Mouse (Mus musculus) left cerebral cortex, postnatal 36 days (tissue): ENCODE results near the gene Cdca5. TPM values are rescaled to one million over a fixed set of nuclear protein-coding genes. Genes with fewer than 3 reads are reported as not detected.
"Not testable (repeated sequence)": the region's sequence is repeated elsewhere in the genome, so short reads cannot be mapped to it uniquely, and the experiment has no call there.

ENCODE experiments used
- DNase-seq, 2 experiments: peaks; one replicate each; pipeline ENCODE4 v3.0.0; 2021 to 2022; ENCODE audit warnings: low spot score in 2 of 2, mixed read lengths in 1 of 2
- intact Hi-C: fragments of 180-260 bp; cut with DNase I; formaldehyde crosslinking; loops from one replicate; pipeline ENCODE4 v1.15.1; 2025
- total RNA-seq, 2 experiments: library from RNA; stranded (reverse); gene quantifications; 2 replicates each; pipeline ENCODE4 v1.2.3; 2021

Gene Cdca5
- not detected for total RNA-seq

DNA sequence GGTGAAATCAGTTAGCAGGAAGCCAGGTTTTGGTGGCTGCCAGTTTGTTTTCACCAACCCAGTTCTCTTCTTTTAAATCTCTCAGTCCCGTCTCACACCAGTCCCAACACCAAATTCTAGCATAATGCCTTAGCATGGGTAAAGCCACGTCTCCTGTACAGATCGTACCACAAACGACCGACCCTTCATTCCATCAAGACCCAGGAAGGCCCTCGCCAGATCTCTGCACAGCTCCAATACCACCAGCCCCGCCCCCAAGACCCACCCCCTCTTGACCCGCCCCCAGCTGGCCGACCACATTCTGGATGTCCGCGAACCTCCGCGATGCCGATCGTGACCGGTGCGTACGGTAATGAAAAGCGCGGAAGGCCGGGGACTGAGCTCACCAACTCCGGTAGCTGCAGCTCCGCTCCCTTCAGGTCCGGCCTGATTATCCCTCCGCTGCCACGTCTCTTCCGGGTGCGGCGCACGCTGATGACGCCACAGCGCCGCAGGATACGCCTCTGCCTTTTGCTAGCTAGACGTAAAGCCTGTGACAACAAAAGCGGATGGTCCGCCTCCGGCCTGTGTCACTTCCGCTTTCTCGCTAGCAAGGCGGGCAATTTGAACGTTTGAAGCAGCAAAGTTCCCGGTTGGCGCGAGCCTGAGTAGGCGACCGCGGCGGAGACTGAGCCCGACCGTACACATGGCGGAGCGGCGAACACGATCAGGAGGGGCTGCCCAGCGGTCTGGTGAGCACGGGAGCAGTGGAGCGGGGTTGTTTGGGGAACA lies at the start of gene Cdca5, which contains the start of gene Zfpl1:
TSS of gene Cdca5 (plus strand) at position 506 of the 771 bp plus-strand sequence.
TSS of gene Zfpl1 (minus strand) at position 479 of the 771 bp plus-strand sequence.
- intact Hi-C loops: loop anchor here (1.0 to 2.0 kb wide), 2 partner anchors 28 to 38 kb away; partner anchors contain the start of genes Fau, Mrpl49 and Syvn1

DNA sequence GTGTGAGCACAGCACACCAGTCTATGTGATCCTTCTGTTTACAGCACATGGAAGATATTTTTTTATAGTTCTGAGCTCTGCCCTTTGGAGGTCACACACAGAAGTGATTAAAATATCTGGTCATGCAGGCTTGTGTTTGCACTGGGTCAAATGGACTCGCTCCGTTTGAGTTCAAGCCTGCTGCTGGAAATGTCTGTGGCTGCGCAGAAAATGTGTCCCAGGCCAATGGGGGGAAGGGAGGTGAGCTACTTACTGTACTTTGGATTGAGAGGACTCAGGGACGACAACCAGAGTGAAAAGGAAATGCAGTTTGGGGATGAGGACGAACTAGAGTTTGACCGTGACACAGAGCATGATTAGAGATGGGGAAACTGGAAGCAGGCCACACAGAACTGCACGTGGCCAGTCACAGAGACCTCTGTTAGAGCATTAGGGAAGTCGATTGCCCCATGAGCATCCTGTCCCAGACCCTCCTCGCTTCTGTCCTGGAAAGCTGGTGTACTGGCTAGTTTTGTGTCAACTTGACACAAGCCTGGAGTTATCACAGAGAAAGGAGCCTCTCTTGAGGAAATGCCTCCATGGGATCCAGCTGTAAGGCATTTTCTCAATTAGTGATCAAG lies 48.7 kb upstream of the Cdca5 start:
- no peak for DNase-seq
- intact Hi-C loops: no loop called here

More for the DNA sequence above, at the start of gene Cdca5, which contains the start of gene Zfpl1:
- peak; percentile 95 to 97 for DNase-seq

DNA sequence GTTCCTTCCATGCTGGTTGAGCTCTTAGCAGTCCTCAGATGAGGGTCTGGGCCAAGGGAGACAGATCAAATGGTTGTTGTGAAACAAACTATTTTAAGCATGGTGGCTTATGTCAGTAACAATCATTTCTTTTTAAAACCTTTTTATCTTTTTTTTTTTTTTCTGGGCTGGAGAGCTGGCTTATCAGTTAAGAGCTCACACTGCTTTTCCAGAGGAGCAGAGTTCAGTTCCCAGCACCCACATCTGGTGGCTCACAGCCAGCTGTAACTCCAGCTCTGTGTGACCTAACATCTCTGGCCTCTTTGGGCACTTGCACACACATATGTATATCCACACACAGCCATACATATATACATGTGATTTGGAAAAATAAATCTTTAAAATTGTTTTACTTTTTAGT lies 47.1 kb upstream of the Cdca5 start:
- no peak for DNase-seq
- intact Hi-C loops: no loop called here

DNA sequence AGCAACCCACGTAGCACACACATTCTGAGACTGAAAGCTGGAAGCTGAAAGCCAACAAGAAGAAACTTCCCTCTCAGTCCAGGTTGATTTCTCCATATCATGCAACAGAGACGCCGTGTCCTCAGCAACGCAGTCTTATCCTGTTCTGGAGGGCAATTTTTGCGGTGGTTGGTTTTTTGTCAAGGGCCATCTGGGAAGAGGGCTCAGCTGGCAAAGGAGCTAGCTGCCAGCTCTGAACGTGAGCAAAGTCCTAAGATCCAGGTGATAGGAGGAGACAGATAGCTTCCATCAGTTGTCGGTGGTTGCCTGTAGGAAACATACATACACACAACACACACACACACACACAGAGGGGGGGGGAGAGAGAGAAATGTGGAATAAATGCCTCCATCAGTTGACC lies 46.5 kb upstream of the Cdca5 start:
- no peak for DNase-seq
- intact Hi-C loops: no loop called here

DNA sequence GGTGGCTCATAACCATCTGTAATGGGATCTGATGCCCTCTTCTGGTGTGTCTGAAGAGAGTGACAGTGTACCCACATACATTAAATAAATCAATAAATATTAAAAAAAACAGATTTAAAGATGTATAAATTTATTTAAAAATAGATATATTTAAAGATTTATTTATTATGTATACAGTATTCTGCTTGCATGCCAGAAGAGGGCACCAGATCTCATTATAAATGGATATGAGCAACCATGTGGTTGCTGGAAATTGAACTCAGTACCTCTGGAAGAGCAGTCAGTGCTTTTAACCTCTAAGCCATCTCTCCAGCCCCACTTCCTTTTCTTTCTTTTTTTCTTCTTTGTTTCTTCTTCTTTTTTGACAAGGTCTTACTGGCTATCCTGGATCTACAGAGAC lies 44.8 kb upstream of the Cdca5 start:
- intact Hi-C loops: no loop called here
- no peak for DNase-seq

DNA sequence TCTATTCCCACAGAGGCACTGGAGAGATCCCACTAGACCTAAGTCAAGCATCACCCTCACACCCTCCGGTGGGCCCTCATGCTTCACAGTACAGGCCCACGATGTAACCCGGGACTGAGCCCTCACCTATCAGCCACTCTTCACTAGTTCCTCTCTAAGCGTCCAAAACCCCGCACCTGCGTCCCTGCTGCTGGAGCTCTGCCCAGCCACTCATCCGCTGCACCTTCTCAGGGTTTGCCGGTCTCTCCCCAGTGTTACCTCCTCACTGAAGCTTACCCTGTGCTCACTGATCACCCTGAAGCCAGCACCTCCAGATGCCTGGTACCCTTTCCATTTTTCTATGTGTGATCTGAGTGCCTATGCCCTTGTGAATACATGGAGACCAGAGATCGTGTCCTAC lies 42.5 kb upstream of the Cdca5 start:
- intact Hi-C loops: no loop called here
- no peak for DNase-seq

DNA sequence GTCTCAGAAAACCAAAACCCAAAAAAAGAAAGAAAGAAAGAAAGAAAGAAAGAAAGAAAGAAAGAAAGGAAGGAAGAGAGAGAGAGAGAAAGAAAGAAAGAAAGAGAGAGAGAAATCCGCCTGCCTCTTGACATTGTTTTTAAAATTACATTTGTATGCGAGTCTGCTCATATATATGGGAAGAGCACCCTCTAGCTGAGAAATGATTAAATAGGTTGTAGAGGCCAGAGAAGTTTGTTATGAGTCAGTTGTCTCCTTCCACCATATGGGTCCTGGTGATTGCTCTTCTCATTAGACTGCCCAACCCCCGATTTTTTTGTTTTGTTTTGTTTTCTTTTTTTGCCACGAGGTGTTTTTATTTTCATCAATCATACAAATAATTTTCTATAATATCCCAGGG lies 40.7 kb upstream of the Cdca5 start:
- not testable (repeated sequence) for DNase-seq
- intact Hi-C loops: loop anchor here (2.0 kb wide), 1 partner anchor 79 kb away; the partner anchor contains the start of gene Pola2

DNA sequence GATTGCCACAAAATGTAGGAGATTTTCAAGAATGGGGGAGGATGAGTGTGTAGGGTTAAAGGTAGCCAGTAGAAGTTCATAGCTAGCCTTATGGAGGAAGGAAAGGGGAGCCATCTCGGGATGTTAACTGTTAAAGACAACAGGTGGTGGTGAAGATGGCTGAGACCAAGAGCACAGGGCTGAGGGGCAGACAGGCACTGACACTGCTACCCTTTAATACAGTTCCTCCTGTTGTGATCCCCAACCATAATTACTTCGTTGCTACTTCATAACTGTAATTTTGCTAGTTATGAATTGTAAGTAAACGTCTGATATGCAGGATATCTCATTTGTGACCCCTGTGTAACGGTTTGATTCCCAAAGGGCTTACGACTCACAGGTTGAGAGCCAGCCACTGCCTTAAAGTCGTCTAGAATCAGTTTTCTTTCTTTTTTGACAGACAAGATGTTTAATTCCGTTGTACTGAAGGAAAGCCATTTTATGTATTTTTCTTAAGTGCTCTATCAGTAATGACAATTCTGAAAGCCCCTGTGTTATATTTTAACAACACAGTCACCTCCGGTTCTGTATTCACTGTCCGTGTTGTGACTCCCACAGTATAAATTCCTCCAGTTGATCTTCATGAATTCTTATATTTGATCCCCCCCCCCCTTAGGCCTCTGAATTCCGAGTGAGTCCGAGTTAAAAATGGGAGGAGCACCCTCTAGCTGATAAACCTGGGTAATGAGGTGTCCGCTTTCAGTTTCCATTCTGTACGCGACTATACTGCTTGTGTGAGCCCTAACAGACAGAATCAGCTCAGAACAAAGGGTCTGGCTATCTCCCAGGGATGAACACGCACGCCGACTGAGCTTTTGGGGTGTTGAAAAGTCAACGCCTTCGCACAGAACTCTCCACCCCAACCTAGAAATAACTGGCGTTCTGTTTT lies 39.2 kb upstream of the Cdca5 start:
- intact Hi-C loops: loop anchor here (1.0 to 2.0 kb wide), 2 partner anchors 39 to 81 kb away; partner anchors contain the start of genes Cdca5, Pola2 and Zfpl1
- DNase-seq: no peak

DNA sequence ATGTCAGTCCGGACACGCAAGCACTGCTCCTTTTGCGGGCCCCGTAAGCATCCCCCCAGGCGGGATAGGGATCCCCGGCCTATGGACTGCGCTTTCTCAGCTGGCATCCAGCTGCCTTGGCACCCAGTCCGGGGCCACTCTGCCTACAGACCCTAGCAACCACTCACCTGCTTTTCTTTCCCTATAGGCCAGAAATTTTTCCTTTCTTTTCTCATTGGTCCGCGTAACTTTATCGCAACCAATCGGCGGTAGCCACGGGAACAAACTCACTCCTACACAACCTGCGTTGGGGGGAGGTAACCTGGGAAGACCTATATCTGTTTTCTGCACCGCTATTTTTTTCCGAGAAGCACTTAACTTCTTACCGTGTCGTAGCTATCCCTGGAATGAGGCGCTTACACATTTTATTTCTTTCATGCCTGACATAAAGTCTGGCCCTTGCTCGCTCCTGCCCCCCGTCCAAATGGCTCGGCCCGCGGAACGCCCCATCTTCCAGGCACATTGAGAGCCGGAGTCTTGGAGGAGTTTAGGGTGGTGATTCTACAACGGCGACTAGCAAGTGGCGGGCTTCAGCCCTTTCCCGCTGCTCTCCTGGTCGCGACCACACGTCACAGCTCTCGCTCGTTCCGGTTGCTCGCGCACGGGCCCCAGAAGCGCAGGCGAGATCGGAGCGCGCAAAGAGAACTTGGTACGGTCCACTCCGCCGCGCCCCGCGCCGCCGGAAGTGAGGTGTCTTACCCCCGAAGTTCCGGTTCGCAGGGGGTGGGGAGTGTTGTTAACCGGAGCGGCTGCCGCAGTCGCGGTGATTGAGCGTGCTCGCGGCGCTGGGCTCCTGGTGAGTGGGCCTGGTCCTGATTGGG lies 38.3 kb upstream of the Cdca5 start, which contains the start of gene Syvn1:
TSS of gene Syvn1 (plus strand) at position 283 of the 860 bp plus-strand sequence.
- intact Hi-C loops: loop anchor here (1.0 kb wide), 1 partner anchor 38 kb away; the partner anchor contains the start of genes Cdca5 and Zfpl1

DNA sequence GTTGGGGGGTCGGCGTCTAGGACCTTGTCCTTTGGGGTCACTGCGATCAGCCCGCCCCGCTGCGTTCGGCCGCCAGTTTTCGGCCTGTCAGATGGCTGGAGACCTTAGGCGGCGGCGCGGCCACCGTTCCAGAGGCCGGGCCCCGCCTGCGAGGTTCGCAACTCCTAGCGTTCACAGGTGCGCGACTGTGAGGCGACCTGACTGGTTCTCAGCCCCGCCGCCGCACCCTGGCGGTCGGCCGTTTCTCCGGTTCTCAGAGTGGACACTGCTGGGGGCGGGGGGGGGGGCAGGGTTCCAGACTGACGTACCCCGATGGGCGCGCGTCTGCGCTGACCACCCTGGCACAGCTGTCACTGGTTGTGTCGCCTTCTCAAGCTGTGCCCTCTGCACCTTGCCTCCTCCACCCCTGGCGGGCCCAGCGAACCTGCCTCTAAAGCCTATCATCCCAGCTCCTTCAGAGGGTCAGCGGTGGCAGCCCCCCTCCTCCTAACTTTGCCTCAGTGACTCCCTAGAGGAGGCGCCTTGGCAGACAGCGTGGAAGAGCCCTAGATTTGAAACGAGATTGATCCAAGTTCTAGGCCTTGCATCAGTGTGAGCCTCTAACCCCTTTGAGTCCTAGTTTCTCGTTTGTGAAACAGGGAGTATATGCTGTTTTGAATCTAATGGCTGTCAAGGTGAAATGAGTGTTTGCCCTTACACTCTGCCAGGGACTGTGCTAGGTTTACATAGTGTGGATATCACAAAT lies 37.5 kb upstream of the Cdca5 start:
- intact Hi-C loops: no loop called here
- no peak for DNase-seq

More for the DNA sequence above, 38.3 kb upstream of the Cdca5 start, which contains the start of gene Syvn1:
- peak; percentile 92 for DNase-seq

DNA sequence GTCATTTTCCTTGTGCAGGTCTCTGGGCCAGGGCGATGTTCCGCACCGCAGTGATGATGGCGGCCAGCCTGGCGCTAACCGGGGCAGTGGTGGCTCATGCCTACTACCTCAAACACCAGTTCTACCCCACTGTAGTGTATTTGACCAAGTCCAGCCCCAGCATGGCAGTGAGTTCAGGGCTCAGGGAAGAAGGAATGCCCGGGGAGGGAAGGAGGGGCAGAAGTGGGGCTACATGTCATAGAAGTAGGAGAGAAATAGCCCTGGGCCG lies 37.0 kb upstream of the Cdca5 start:
- intact Hi-C loops: no loop called here
- DNase-seq: no peak

DNA sequence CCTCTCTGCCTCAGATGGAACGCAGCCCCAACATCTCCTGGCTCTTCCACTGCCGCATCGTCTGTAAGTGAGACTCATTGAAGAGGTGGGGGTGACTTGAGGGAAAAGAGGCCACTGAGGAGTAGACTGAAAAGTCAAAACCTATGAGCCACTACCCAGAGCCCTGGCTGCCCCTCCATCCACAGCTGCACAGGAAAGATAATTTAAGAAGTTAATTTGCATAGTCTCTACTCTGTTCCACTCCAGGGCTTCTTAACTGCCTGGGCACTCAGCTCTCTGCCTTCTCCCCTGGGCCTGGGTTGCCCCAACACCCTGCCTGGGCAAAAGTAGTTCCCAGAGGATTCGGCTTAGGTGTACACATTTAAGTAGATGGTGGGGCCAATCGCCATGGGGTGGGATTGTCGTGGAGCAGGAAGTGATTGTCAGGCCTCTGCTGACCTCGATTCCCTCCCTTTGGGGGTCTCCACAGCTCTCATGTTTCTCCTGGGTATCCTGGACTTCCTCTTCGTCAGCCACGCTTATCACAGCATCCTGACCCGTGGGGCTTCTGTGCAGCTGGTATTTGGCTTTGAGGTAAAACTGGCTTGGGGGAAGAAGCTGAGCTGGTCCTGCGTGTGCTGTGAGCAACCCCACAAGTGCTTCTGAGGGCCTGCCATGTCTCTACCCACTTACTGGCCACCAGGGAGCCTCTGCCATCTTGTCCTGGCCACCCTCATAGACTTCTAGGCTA lies 35.9 kb upstream of the Cdca5 start:
- intact Hi-C loops: no loop called here
- no peak for DNase-seq

DNA sequence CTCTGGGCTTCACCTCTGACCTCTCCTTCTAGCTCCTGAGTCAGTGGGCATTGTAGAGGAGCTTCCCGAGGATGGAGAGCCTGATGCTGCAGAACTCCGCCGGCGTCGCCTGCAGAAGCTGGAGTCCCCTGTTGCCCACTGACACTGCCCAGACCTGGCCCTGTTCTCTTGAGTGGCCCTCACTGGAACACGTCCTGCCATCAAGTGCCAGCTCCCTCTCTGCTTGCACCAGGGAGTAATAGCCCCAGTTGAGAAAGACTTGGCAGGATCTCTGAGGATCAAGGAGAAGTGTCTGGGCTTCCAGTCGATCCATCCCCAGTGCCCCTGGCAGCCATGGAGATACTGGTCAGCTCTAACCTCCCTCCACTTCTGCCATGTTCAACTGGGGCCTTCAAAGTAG lies 32.3 kb upstream of the Cdca5 start:
- intact Hi-C loops: loop anchor here (5.0 kb wide), 1 partner anchor 335 kb away; no protein-coding TSS in a partner anchor
- DNase-seq: no peak

DNA sequence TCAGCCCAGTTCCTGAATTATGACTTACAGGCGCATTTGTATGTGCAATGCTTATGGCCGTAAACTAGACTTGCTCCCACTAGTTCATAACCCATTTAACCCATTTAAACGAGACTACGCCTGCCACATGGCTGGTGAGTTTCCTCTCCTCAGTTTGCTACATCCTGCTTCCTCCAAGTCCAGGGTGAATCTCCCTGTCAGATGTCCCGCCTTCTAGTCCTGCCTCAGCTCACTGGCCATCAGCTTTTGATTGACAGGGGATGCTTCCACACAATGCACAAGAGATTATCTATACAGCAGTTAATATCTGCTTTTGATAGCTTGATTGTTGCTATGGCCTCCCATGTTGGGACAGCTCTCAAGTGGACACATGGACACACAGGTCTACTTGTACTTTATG lies 30.5 kb upstream of the Cdca5 start:
- intact Hi-C loops: loop anchor here (5.0 kb wide), 1 partner anchor 337 kb away; no protein-coding TSS in a partner anchor
- DNase-seq: no peak

DNA sequence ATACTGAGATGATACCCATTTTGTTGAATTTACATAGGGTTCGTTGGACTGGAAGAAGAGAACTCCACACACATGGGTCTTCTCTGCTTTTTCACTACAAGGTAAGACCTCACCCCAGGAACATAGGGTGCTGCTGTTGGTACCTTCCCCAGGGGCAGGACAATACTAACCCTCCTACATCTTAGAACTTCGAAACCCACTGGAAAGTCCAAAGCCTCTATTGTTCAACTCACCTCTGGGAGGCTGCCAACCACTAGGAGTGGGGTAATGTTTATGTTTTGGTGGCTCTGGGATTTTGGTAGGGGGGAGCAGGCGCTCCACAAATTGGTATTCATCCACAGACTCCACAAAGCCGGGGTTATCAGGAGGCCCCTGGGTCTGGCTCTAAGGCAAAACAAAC lies 28.1 kb upstream of the Cdca5 start:
- no peak for DNase-seq
- intact Hi-C loops: loop anchor here (2.0 kb wide), 1 partner anchor 28 kb away; the partner anchor contains the start of genes Cdca5 and Zfpl1

DNA sequence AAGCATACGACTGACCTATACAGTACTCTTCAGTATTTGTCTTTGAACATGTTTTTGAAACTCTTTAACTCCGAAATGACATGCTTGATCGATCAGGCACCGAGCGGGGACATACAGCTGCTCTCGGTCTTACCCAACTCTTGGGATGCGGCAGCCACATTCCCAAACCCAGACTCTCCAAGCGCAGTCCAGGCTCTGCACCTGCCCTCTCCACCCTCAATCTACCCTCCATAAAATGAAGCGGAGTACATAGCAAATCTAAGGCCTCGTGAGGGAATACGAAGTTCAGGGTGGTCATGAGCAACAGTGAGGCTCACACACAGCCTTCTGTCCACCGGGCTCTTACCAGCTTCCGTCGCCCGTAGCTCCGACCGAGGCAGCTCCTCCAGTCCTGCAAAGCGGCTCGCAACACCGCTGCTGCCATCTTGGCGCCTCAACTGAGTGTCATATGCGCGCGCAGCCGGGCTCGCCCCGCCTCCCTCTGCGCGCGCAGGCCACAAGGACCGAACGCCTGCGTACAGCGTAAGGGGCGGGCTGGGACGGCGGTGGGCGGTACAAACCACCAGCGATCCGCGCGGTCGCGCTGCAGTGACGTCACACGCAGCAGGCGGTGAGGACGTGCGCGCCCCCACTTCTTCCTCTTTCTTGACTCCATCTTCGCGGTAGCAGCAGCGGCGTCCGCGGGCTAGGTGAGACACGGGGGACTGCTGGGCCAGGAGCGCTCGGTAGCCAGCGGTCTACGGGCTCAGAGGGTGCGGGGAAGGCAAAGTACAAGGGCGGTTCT lies 27.3 kb upstream of the Cdca5 start, which contains the start of the genes Mrpl49 and Fau:
TSS of gene Mrpl49 (minus strand) at position 473 of the 784 bp plus-strand sequence.
TSS of gene Fau (plus strand) at position 532 of the 784 bp plus-strand sequence.
- peak; percentile 99 for DNase-seq
- intact Hi-C loops: loop anchor here (2.0 kb wide), 1 partner anchor 27 kb away; the partner anchor contains the start of genes Cdca5 and Zfpl1
